Mouse (Mus musculus) hindbrain, embryonic 16.5 days (tissue): Measurements from ENCODE around the gene Itsn1. TPM values are rescaled to one million over a fixed set of nuclear protein-coding genes. Genes with fewer than 3 reads are reported as not detected.
A peak's percentile ranks its signal among the peaks of the same experiment; 100 is the strongest.

Experiments
- ATAC-seq: fragments of 200-750 bp; cut with Nextera tagmentation; 2 replicates; pipeline ENCODE4 v1.8.0; 2017; ENCODE audit warnings: moderate TSS enrichment, moderate library complexity
- H3K27ac ChIP-seq: fragments of 300-500 bp; sonication (generic); 2 replicates; pipeline ENCODE4 v1.5.1; 2014; ENCODE audit warnings: low read depth, mild to moderate bottlenecking, control low read depth, low read length, moderate library complexity
- H3K27me3 ChIP-seq: fragments of 300-500 bp; sonication (generic); replicated peaks from 2 replicates; pipeline ENCODE4 v1.6.1; 2014; ENCODE audit warnings: low read length; ENCODE audit not compliant: control insufficient read depth, insufficient read depth
- H3K36me3 ChIP-seq: fragments of 300-500 bp; sonication (generic); 2 replicates; pipeline ENCODE4 v1.6.1; 2014; ENCODE audit warnings: mild to moderate bottlenecking, low read length, moderate library complexity, mixed read lengths; ENCODE audit not compliant: control insufficient read depth, insufficient read depth
- H3K4me1 ChIP-seq: fragments of 300-500 bp; sonication (generic); 2 replicates; pipeline ENCODE4 v1.6.1; 2014; ENCODE audit warnings: low read depth, low read length; ENCODE audit not compliant: control insufficient read depth, insufficient read depth
- H3K4me2 ChIP-seq: fragments of 300-500 bp; sonication (generic); 2 replicates; pipeline ENCODE4 v1.6.1; 2014; ENCODE audit warnings: mild to moderate bottlenecking, low read length, control low read depth, moderate library complexity
- H3K4me3 ChIP-seq: fragments of 300-500 bp; sonication (generic); 2 replicates; pipeline ENCODE4 v1.5.1; 2014; ENCODE audit warnings: mild to moderate bottlenecking, low read length, control low read depth, moderate library complexity
- H3K9ac ChIP-seq: fragments of 300-500 bp; sonication (generic); 2 replicates; pipeline ENCODE4 v1.6.1; 2014; ENCODE audit warnings: low read depth, mild to moderate bottlenecking, control low read depth, low read length, moderate library complexity
- H3K9me3 ChIP-seq: fragments of 300-500 bp; sonication (generic); 2 replicates; pipeline ENCODE4 v1.6.1; 2014; ENCODE audit warnings: mild to moderate bottlenecking, low read length, moderate library complexity; ENCODE audit not compliant: control insufficient read depth
- WGBS: fragments of 180-500 bp; shearing (Covaris S2); extraction: QIAGEN DNeasy Blood & Tissue Kit; methylation state at CpG from one replicate; pipeline ENCODE4 v1.1.7; 2014; 5-methylcytosine and 5-hydroxymethylcytosine counted together
- polyA plus RNA-seq: library from polyadenylated mRNA; unstranded; fragments of >200 nt; fragmentation: Nextera tagmentation; extraction: Ambion mirVana; gene quantifications from 2 replicates; pipeline ENCODE4 v1.2.1, GENCODE M21; 2015

The Itsn1 gene
- polyA plus RNA-seq, 1 experiment from 2014 or later, result 49.6 TPM

- no peaks in the 10 kb centered on the region for H3K9me3 ChIP-seq
- 36% methylated on average over 8 of the region's 8 CpGs for WGBS
- no peak overlapping the region for H3K4me3 ChIP-seq
- no peaks in the 10 kb centered on the region for H3K27me3 ChIP-seq
- no peak overlapping the region for H3K27ac ChIP-seq
- no peak for ATAC-seq
- H3K9ac ChIP-seq, result no peak overlapping the region
- H3K4me1 ChIP-seq, result peaks cover 6% of the 10 kb centered on the region
- no peak overlapping the region for H3K4me2 ChIP-seq
- H3K36me3 ChIP-seq, result no peaks in the 10 kb centered on the region
These were observed 206.0 kb downstream of the Itsn1 start for GRCm38 (mm10) chr16:91935108-91935507.

- Histone ChIP-seq H3K27ac (no peak overlapping the region), H3K4me1 (peaks cover under 1% of the 10 kb centered on the region), H3K9me3 (no peaks in the 10 kb centered on the region), H3K27me3 (no peaks in the 10 kb centered on the region), H3K4me2 (no peak overlapping the region), H3K36me3 (no peaks in the 10 kb centered on the region), H3K9ac (no peak overlapping the region), H3K4me3 (no peak overlapping the region)
- 64% methylated on average over 8 of the region's 8 CpGs for WGBS
- ATAC-seq, result no peak
These were observed 206.6 kb downstream of the Itsn1 start for GRCm38 (mm10) chr16:91935726-91936125.

GRCm38 (mm10) chr16:91936340-91937030 lies 207.4 kb downstream of the Itsn1 start:
- Histone ChIP-seq H3K27me3 (no peaks in the 10 kb centered on the region), H3K4me2 (no peak overlapping the region), H3K4me1 (no peaks in the 10 kb centered on the region), H3K9me3 (no peaks in the 10 kb centered on the region), H3K4me3 (no peak overlapping the region), H3K9ac (no peak overlapping the region), H3K27ac (no peak overlapping the region), H3K36me3 (no peaks in the 10 kb centered on the region)
- ATAC-seq, result peak; percentile 57
- 47% methylated on average over 10 of the region's 10 CpGs for WGBS

- WGBS, result 91% methylated on average over 11 of the region's 11 CpGs
- Histone ChIP-seq H3K9ac (no peak overlapping the region), H3K36me3 (no peaks in the 10 kb centered on the region), H3K27me3 (no peaks in the 10 kb centered on the region), H3K4me1 (no peaks in the 10 kb centered on the region), H3K4me3 (no peak overlapping the region), H3K9me3 (no peaks in the 10 kb centered on the region), H3K4me2 (no peak overlapping the region), H3K27ac (no peak overlapping the region)
- no peak for ATAC-seq
These were observed 208.2 kb downstream of the Itsn1 start for GRCm38 (mm10) chr16:91937281-91937680.

- 71% methylated on average over 5 of the region's 5 CpGs for WGBS
- no peak overlapping the region for H3K27ac ChIP-seq
These were observed 209.1 kb downstream of the Itsn1 start for GRCm38 (mm10) chr16:91938141-91938540.

GRCm38 (mm10) chr16:91940726-91941125 lies 211.6 kb downstream of the Itsn1 start:
- Histone ChIP-seq H3K9ac (no peak overlapping the region), H3K27ac (no peak overlapping the region), H3K4me1 (no peaks in the 10 kb centered on the region), H3K4me2 (no peak overlapping the region), H3K4me3 (no peak overlapping the region), H3K36me3 (no peaks in the 10 kb centered on the region), H3K9me3 (no peaks in the 10 kb centered on the region), H3K27me3 (no peaks in the 10 kb centered on the region)
- ATAC-seq, result no peak
- 79% methylated on average over 6 of the region's 6 CpGs for WGBS

More at GRCm38 (mm10) chr16:91938141-91938540, 209.1 kb downstream of the Itsn1 start:
- Histone ChIP-seq H3K9me3 (no peaks in the 10 kb centered on the region), H3K4me3 (no peak overlapping the region), H3K27me3 (no peaks in the 10 kb centered on the region), H3K4me2 (no peak overlapping the region), H3K4me1 (no peaks in the 10 kb centered on the region), H3K36me3 (no peaks in the 10 kb centered on the region), H3K9ac (no peak overlapping the region)
- no peak for ATAC-seq

- Histone ChIP-seq H3K9ac (no peak overlapping the region), H3K4me3 (no peak overlapping the region), H3K36me3 (no peaks in the 10 kb centered on the region), H3K4me1 (no peaks in the 10 kb centered on the region), H3K4me2 (no peak overlapping the region), H3K27me3 (no peaks in the 10 kb centered on the region), H3K9me3 (no peaks in the 10 kb centered on the region), H3K27ac (no peak overlapping the region)
- no peak for ATAC-seq
- 88% methylated on average over 14 of the region's 14 CpGs for WGBS
These were observed 213.1 kb downstream of the Itsn1 start for GRCm38 (mm10) chr16:91942201-91942600.

- Histone ChIP-seq H3K4me2 (no peak overlapping the region), H3K9me3 (no peaks in the 10 kb centered on the region), H3K27ac (no peak overlapping the region), H3K4me3 (no peak overlapping the region), H3K36me3 (no peaks in the 10 kb centered on the region), H3K4me1 (no peaks in the 10 kb centered on the region), H3K9ac (no peak overlapping the region), H3K27me3 (no peaks in the 10 kb centered on the region)
- ATAC-seq, result no peak
- WGBS, result 81% methylated on average over 10 of the region's 10 CpGs
These were observed 217.2 kb downstream of the Itsn1 start for GRCm38 (mm10) chr16:91946261-91946660.

GRCm38 (mm10) chr16:91947093-91947492 lies 218.0 kb downstream of the Itsn1 start:
- Histone ChIP-seq H3K36me3 (no peaks in the 10 kb centered on the region), H3K4me3 (no peak overlapping the region)
- WGBS, result 61% methylated on average over 11 of the region's 11 CpGs

More at GRCm38 (mm10) chr16:91947093-91947492, 218.0 kb downstream of the Itsn1 start:
- Histone ChIP-seq H3K27me3 (no peaks in the 10 kb centered on the region), H3K27ac (no peak overlapping the region; the same call in 1 of the 2 replicates), H3K4me2 (peak overlapping the region; percentile 11), H3K9me3 (no peaks in the 10 kb centered on the region), H3K9ac (no peak overlapping the region), H3K4me1 (no peaks in the 10 kb centered on the region)
- no peak for ATAC-seq
